Mouse (Mus musculus) urinary bladder, adult 2 months (tissue): Measurements from ENCODE around the gene Cerkl. TPM values are rescaled to one million over a fixed set of nuclear protein-coding genes. Genes with fewer than 3 reads are reported as not detected.

Source experiments
- DNase-seq: peaks from one replicate; pipeline ENCODE4 v3.0.0; 2022; ENCODE audit warnings: low spot score
- polyA plus RNA-seq: library from polyadenylated mRNA; depleted of rRNA; stranded (reverse); fragments of >200 nt; gene quantifications from 2 replicates; pipeline ENCODE4 v1.2.3, GENCODE M21; 2012; rRNA removed

Gene Cerkl
- polyA plus RNA-seq, 1 experiment: 0.40 TPM

DNA sequence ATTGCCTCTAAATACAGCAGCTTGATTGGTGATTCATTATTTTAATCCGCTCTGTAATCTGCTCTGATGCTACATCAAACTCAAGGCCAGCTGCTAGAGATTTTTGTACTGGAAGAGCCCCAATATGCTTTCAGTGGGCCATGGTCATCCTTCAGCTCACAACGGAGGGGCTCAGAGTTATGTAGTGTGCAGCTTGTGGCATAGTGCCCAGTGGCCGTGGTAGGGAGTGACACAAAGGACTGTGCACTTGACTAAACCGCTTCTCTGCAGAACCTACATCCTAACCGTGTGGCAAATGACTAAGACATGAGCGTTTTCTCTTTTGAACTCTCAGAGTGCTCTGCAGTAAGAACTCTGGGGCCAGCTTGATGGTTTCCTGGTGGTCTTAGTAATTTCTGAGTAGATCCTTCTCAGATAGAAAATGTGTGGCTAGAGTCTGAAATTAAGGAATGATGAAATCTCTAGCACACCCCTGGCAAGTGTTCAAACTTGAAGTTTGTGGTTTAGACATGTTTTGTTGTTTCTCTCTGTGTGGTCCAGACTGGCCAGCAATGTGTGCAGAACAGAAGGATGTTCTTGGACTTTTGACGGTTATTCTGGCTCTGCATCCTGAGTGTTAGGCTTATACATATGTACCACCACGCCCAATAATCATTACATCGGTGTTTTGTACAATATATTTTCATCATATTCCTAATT is 140.3 kb downstream of the Cerkl start:
- DNase-seq: no peak

- DNase-seq: no peak
These were observed 141.5 kb downstream of the Cerkl start for GRCm38 (mm10) chr2:79315108-79315507.

DNA sequence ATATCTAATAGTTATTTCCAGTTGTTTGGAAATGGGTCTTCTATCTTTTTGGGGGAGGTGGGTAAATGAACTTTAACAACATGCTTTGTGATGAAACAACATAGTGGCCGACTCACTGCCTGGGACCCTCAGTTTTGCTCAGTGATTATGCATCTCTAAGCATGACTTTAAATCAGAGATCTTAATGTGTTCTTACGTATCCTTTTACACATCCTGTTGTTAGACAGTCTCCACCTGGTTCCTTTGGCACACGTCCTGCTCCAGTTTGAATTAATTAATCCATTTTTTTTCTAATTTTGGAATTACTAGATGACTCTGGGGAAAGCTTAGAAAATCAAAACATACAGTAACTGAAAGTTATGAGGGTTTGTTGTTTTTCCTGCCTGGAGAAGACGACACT is 144.1 kb downstream of the Cerkl start:
- no peak for DNase-seq

DNA sequence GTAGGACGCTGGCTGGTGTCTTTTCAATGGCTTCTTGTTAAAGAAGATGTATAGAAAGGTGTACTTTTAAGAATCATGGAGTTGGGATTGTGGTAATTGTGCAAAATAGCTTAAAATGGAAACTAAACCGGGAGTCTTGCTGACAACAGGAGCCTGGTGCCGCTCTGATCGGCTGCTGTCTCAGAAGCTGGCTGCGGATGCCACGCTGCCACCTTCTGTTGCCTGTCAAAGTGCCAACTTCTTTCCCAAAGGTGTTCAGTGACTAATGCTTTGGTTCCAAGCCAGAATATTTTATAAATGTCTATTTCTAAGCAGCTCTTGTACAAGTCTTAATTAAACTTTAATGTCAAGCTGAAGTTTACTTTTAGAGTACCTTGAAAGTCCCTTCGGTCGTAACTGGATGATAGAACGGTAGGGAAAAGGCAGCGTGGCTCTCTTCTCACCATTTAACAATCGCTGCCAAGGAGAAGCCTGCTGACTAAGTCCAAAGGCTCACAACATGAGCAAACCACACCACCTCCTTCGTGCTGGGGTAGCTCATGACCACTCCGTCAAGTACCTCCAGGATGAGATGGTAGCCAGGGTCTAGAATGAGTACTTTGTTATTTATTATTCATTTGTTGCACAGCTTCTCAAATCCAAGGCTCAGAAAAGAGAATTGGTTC is 147.0 kb downstream of the Cerkl start:
- DNase-seq: no peak

DNA sequence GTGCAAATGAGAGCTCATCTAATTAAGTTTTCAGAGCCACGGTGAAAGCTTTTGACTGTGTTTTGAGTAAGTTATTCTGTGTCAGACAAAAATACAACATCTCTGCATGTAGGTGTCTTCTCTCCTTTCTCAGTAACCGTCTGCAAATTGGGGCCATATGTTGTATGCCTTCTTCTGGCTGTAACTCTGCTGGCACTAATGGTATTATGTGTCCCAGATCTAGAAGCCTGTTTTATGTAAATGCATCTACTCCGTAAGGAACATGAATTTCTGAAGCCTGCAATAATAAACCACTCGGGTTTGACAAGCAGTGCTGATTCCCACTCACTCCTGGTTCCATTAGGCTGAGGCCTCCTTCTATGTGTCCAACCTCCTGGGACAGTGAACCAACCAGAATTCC is 149.0 kb downstream of the Cerkl start:
- no peak for DNase-seq

DNA sequence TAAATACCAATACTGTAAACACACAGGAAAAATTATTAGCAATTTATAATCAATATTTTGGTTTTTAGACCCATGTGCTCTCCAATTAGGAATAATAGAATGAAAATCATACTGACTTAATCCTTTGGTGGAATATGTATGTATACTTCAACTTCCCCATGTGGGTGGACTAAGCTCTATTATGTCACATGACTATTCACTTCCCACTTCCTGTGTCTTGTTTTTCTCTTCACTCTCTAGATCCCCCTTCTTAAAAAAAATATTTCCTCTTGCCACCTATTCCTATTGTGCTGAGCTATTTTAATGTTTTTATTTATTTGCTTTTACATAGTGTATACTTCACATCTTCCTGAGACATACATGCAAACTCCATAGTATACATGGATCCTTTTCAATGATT is 154.2 kb downstream of the Cerkl start:
- DNase-seq: no peak

DNA sequence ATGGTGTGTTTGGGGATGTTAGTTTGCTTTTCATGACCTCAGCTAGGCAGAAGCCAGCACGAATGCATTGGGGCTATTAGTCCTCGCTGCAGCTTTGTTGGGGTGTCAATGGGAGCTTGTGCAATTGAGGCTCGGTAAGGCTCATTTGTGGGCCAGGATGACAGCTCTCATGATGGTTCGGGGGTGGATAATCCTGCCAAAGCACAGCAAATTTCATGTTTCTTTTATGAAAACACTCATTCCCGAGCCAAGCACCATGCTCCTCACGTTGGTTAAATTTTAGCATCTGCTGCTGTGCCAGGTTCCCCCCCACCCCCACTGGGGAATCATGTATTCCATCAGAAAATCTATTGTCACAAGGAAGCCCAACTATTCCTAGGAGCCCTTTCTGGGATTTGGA is 164.2 kb downstream of the Cerkl start:
- DNase-seq: no peak

GRCm38 (mm10) chr2:79291922-79292321 is 164.7 kb downstream of the Cerkl start:
- no peak for DNase-seq

DNA sequence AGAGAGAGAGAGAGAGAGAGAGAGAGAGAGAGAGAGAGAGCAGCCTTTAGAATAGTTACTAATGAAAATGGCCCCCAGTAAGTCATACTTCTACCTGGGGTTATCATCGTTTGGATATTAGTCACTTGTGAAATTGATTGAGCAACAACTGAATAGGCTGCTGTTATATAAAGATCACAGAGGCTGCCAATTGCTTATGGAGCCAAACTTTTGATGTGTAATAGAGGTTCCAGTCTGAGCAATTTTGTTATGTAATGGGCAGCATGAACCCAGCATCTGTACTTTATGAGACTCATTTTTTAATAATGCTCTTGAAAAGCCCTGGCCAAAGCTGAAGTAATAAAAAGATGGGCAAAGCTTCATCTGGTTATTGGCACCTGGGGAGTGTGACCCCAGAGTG is 166.4 kb downstream of the Cerkl start:
- no peak for DNase-seq

- no peak for DNase-seq
These were observed 172.4 kb downstream of the Cerkl start for GRCm38 (mm10) chr2:79284206-79284605.

Other genes with a start within 250 kb of the Cerkl start
- 4.6 and 5.5 TPM in 2 replicates for gene Itga4, start 201.4 kb downstream of the Cerkl start, polyA plus RNA-seq
- gene Neurod1, start within 50 bp of the Cerkl start, polyA plus RNA-seq: not detected in 2 replicates
- gene Itprid2, start 178.6 kb upstream of the Cerkl start, polyA plus RNA-seq: 12.0 and 44.6 TPM in 2 replicates